Mouse (Mus musculus) brain, embryonic 14.5 days (tissue): Measurements from ENCODE around the gene Actn2. TPM values are rescaled to one million over a fixed set of nuclear protein-coding genes. Genes with fewer than 3 reads are reported as not detected.

Source experiments
- DNase-seq: peaks from one replicate; pipeline ENCODE4 v3.0.0-alpha.2; 2011; ENCODE audit warnings: low read depth
- CTCF ChIP-seq: fragments of 200-500 bp; IDR thresholded peaks from 2 replicates; pipeline ENCODE4 v1.5.1; 2012; ENCODE audit warnings: inconsistent platforms, mild to moderate bottlenecking, moderate library complexity, borderline replicate concordance; ENCODE audit not compliant: insufficient read depth, insufficient read length; ENCODE audit errors: extremely low read depth
- POLR2A ChIP-seq: fragments of 200-500 bp; IDR thresholded peaks from 2 replicates; pipeline ENCODE4 v1.6.1; 2012; ENCODE audit warnings: mild to moderate bottlenecking, inconsistent platforms, borderline replicate concordance; ENCODE audit not compliant: poor library complexity, insufficient read depth, insufficient read length, severe bottlenecking; ENCODE audit errors: extremely low read depth
- polyA plus RNA-seq: library from polyadenylated mRNA; depleted of rRNA; stranded (reverse); fragments of >200 nt; gene quantifications from 2 replicates; pipeline ENCODE4 v1.2.3, GENCODE M21; 2012; rRNA removed

Gene Actn2
- polyA plus RNA-seq, 1 experiment = 3.4 TPM

- no peak for DNase-seq
- TF ChIP-seq POLR2A (no peak), CTCF (no peak)
Measured at GRCm38 (mm10) chr13:12245938-12246337, 94.6 kb downstream of the Actn2 start.

GRCm38 (mm10) chr13:12243991-12244390, 96.6 kb downstream of the Actn2 start:
- DNase-seq = peak; percentile 27
- TF ChIP-seq CTCF (no peak), POLR2A (no peak)

GRCm38 (mm10) chr13:12232141-12232540, 108.4 kb downstream of the Actn2 start:
- no peak for TF ChIP-seq POLR2A
- no peak for TF ChIP-seq CTCF
- no peak for DNase-seq

- no peak for TF ChIP-seq CTCF
- TF ChIP-seq POLR2A = no peak
- DNase-seq = no peak
Measured at GRCm38 (mm10) chr13:12228248-12228647, 112.3 kb downstream of the Actn2 start.

GRCm38 (mm10) chr13:12227606-12228005, 113.0 kb downstream of the Actn2 start:
- no peak for DNase-seq
- no peak for TF ChIP-seq CTCF
- TF ChIP-seq POLR2A = no peak

Other genes starting within 250 kb of the Actn2 start
- 6.1 and 12.7 TPM in 2 replicates for gene Ryr2, start 233.8 kb downstream of the Actn2 start, polyA plus RNA-seq
- 7.5 and 7.8 TPM in 2 replicates for gene Mtr, start 82.6 kb downstream of the Actn2 start, polyA plus RNA-seq
- gene Heatr1, start 54.3 kb upstream of the Actn2 start, polyA plus RNA-seq = 32.3 and 33.2 TPM in 2 replicates
- 20.0 and 22.7 TPM in 2 replicates for gene Lgals8, start 124.2 kb upstream of the Actn2 start, polyA plus RNA-seq
- gene Edaradd, start 179.7 kb upstream of the Actn2 start, polyA plus RNA-seq = 0.69 and 0.98 TPM in 2 replicates
- 6.1 and 7.4 TPM in 2 replicates for gene Ero1lb, start 225.1 kb upstream of the Actn2 start, polyA plus RNA-seq